Mouse (Mus musculus): Measurements from ENCODE around the gene Cemip.

The Cemip gene

GRCm38 (mm10) chr7:83952511-83952910 lies 133.8 kb downstream of the Cemip start:
- DNase-seq: peak in 1 of 2 experiments; percentile 3

GRCm38 (mm10) chr7:83951327-83951726 lies 135.0 kb downstream of the Cemip start:
- DNase-seq: no peak

GRCm38 (mm10) chr7:83949662-83950061 lies 136.6 kb downstream of the Cemip start:
- DNase-seq: no peak

- DNase-seq: no peak
These were observed 137.6 kb downstream of the Cemip start for GRCm38 (mm10) chr7:83948743-83949142.

- no peak for DNase-seq
These were observed 144.6 kb downstream of the Cemip start for GRCm38 (mm10) chr7:83941701-83942101.

GRCm38 (mm10) chr7:83940136-83940535 lies 146.2 kb downstream of the Cemip start:
- no peak for DNase-seq

- DNase-seq: no peak
These were observed 147.1 kb downstream of the Cemip start for GRCm38 (mm10) chr7:83939017-83939721.

GRCm38 (mm10) chr7:83921637-83922036 lies 164.7 kb downstream of the Cemip start:
- DNase-seq: no peak

- no peak for DNase-seq
These were observed 166.1 kb downstream of the Cemip start for GRCm38 (mm10) chr7:83920241-83920640.

GRCm38 (mm10) chr7:83914566-83914965 lies 171.7 kb downstream of the Cemip start:
- DNase-seq: peak; percentile 63 to 75

GRCm38 (mm10) chr7:83913995-83914394 lies 172.3 kb downstream of the Cemip start:
- DNase-seq: no peak

- DNase-seq: no peak
These were observed 172.8 kb downstream of the Cemip start for GRCm38 (mm10) chr7:83913405-83913932.

GRCm38 (mm10) chr7:83911909-83912308 lies 174.4 kb downstream of the Cemip start:
- no peak for DNase-seq

- DNase-seq: no peak
These were observed 181.5 kb downstream of the Cemip start for GRCm38 (mm10) chr7:83904831-83905230.

- DNase-seq: no peak
These were observed 183.8 kb downstream of the Cemip start for GRCm38 (mm10) chr7:83902296-83903145.

GRCm38 (mm10) chr7:83901425-83901824 lies 184.9 kb downstream of the Cemip start:
- no peak for DNase-seq

GRCm38 (mm10) chr7:83900519-83900918 lies 185.8 kb downstream of the Cemip start:
- no peak for DNase-seq

GRCm38 (mm10) chr7:83898267-83898666 lies 188.0 kb downstream of the Cemip start:
- DNase-seq: no peak

GRCm38 (mm10) chr7:83896077-83896740 lies 190.1 kb downstream of the Cemip start:
- DNase-seq: no peak

GRCm38 (mm10) chr7:83894348-83894747 lies 192.0 kb downstream of the Cemip start:
- no peak for DNase-seq

- DNase-seq: no peak
These were observed 194.0 kb downstream of the Cemip start for GRCm38 (mm10) chr7:83892333-83892669.

- DNase-seq: peak; percentile 100
These were observed 194.6 kb downstream of the Cemip start for GRCm38 (mm10) chr7:83891433-83892332.

Measured in lung, adult 18-20 months (tissue).